Mouse (Mus musculus) bone marrow, adult 2 months (tissue): ENCODE measurements around the gene Kcnk13.

Source experiments
- CTCF ChIP-seq: fragments of 200-500 bp; IDR thresholded peaks from 2 replicates; pipeline ENCODE4 v1.5.1; 2011; ENCODE audit warnings: low read length, control low read depth; ENCODE audit not compliant: control insufficient read depth, insufficient read depth
- POLR2A ChIP-seq: fragments of 200-500 bp; IDR thresholded peaks from 2 replicates; pipeline ENCODE4 v1.6.1; 2011; ENCODE audit warnings: low read depth, mild to moderate bottlenecking, control low read depth, low read length, borderline replicate concordance; ENCODE audit not compliant: control insufficient read depth

DNA sequence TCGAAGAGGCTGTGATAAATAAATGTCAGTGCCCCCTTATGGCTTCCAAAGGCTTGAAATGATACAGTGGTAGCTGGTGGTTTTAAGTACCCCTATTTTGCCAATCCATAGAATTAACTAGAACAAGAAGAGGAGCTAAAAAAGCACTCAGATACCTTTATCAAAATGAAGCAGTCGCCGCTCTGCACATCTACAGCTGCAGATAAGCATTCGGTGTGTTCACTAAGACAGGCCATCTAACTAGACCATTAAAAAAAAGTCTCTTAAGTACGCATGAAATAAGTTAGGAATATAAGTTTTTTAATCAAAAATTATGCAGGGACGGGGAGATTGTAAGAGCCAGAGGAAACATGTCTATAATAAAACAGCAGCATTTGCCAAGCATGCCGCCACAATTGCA lies 3.6 kb upstream of the Kcnk13 start:
- TF ChIP-seq POLR2A (no peak), CTCF (no peak)
